Mouse (Mus musculus) bone marrow, adult 2 months (tissue): ENCODE measurements around the gene Pafah1b2.

Source experiments
- CTCF ChIP-seq: fragments of 200-500 bp; IDR thresholded peaks from 2 replicates; pipeline ENCODE4 v1.5.1; 2011; ENCODE audit warnings: low read length, control low read depth; ENCODE audit not compliant: control insufficient read depth, insufficient read depth
- POLR2A ChIP-seq: fragments of 200-500 bp; IDR thresholded peaks from 2 replicates; pipeline ENCODE4 v1.6.1; 2011; ENCODE audit warnings: low read depth, mild to moderate bottlenecking, control low read depth, low read length, borderline replicate concordance; ENCODE audit not compliant: control insufficient read depth

- TF ChIP-seq CTCF (no peak), POLR2A (no peak)
These were observed 72.7 kb downstream of the Pafah1b2 start for GRCm38 (mm10) chr9:45939794-45940193.
